ENCODE assay signal across 28 mouse cellular contexts in the genomic region with DNA sequence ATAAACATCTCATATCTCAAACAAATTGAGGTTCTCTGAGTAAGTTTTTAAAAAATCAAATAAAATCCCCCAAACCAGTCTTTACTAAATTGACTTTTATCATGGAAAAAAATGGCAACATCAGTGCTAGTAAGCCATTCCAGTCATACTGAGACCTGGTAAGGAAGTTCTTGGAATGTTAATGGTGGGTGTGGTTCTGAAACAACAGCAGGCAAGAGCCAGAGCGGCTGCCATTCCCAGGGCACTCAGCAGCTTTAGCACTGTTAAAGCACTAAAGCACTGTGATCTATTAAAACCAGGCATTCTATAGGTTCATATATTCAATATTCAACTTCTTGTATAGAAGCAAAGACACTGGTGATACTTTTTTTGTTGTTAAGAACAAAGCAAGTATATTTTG. TPM values are rescaled to one million over a fixed set of nuclear protein-coding genes. Genes with fewer than 3 reads are reported as not detected.
A peak's percentile ranks its signal among the peaks of the same experiment; 100 is the strongest.
DNase-seq lines count a peak whose midpoint lies in the region; ATAC-seq and TF ChIP-seq lines count a peak whose summit lies in the region.
"Had no signal": no experiment of that assay in that cellular context is flagged by ENCODE, and none has a peak within 500 bp of the region (broad histone marks: within the 10 kb centered on the region; RNA-seq: fewer than 3 reads in every experiment).

No protein-coding gene starts in this region.

- H3K36me3 ChIP-seq in lung, embryonic 16.5 days (ENCODE audit: control insufficient read depth, insufficient read depth, low read length), result no peaks in the 10 kb centered on the region
- H3K36me3 ChIP-seq in ES-Bruce4 (ENCODE audit: control insufficient read depth, insufficient read depth, low read length, poor library complexity, severe bottlenecking), result no peaks in the 10 kb centered on the region
- no peaks in the 10 kb centered on the region for H3K36me3 ChIP-seq in forebrain, embryonic 11.5 days (ENCODE audit: control insufficient read depth, insufficient read depth, low read length)
- H3K36me3 ChIP-seq: embryonic facial prominence, embryonic 10.5 days; embryonic facial prominence, embryonic 13.5 days; heart, embryonic 13.5 days had no signal

- H3K4me2 ChIP-seq in lung, embryonic 16.5 days (ENCODE audit: low read depth, low read length), result no peak overlapping the region
- no peak overlapping the region for H3K4me2 ChIP-seq in forebrain, embryonic 11.5 days (ENCODE audit: low read depth, low read length, severe bottlenecking)
- H3K4me2 ChIP-seq: embryonic facial prominence, embryonic 13.5 days; forebrain, embryonic 13.5 days; heart, embryonic 13.5 days; hindbrain, embryonic 14.5 days had no signal

- H3K9ac ChIP-seq in lung, embryonic 16.5 days (ENCODE audit: low read length), result no peak overlapping the region
- no peak overlapping the region for H3K9ac ChIP-seq in ES-Bruce4 (ENCODE audit: low read depth, poor library complexity, severe bottlenecking)
- H3K9ac ChIP-seq in forebrain, embryonic 11.5 days (ENCODE audit: low read length), result no peak overlapping the region
- H3K9ac ChIP-seq: embryonic facial prominence, embryonic 13.5 days; forebrain, embryonic 13.5 days; heart, embryonic 13.5 days; hindbrain, embryonic 14.5 days had no signal

- TF ChIP-seq POLR2A in ES-Bruce4 (IDR thresholded peaks at IDR 0.05; ENCODE audit: insufficient read depth, low read length), result no peak

- 0 out of 2 replicates have a peak, but pooled peaks have one; percentile 68 for ATAC-seq in lung, embryonic 16.5 days (ENCODE audit: low read depth)
- no peak for ATAC-seq in forebrain, embryonic 11.5 days (replicated peaks; ENCODE audit: low FRiP score)
- ATAC-seq: forebrain, embryonic 13.5 days; forebrain, embryonic 16.5 days; hindbrain, postnatal 0 days; inflammation-experienced regulatory T-cells, adult 6 months had no signal

- TF ChIP-seq CTCF in ES-Bruce4 (IDR thresholded peaks at IDR 0.05; ENCODE audit: low read depth, low read length), result no peak

- no peak overlapping the region for H3K4me3 ChIP-seq in lung, embryonic 16.5 days (ENCODE audit: low read length)
- no peak overlapping the region for H3K4me3 ChIP-seq in ES-Bruce4 (ENCODE audit: low read depth, low read length)
- no peak overlapping the region for H3K4me3 ChIP-seq in forebrain, embryonic 11.5 days (ENCODE audit: low read depth, low read length)
- H3K4me3 ChIP-seq: embryonic facial prominence, embryonic 10.5 days; embryonic facial prominence, embryonic 13.5 days; erythroblast, embryonic 14.5 days; forebrain, embryonic 13.5 days; heart, embryonic 13.5 days had no signal

- H3K27ac ChIP-seq in lung, embryonic 16.5 days (ENCODE audit: low read length), result no peak overlapping the region
- peak overlapping the region; percentile 98 for H3K27ac ChIP-seq in ES-Bruce4 (ENCODE audit: insufficient read depth, low read length)
- H3K27ac ChIP-seq in forebrain, embryonic 11.5 days (ENCODE audit: low read depth, low read length), result no peak overlapping the region
- H3K27ac ChIP-seq: embryonic facial prominence, embryonic 10.5 days; embryonic facial prominence, embryonic 13.5 days; forebrain, embryonic 13.5 days; heart, embryonic 13.5 days; hindbrain, embryonic 14.5 days; hindbrain, postnatal 0 days had no signal

- no peaks in the 10 kb centered on the region for H3K9me3 ChIP-seq in lung, embryonic 16.5 days (ENCODE audit: control insufficient read depth, low read length)
- peaks cover 13% of the 10 kb centered on the region for H3K9me3 ChIP-seq in ES-Bruce4 (replicated peaks; ENCODE audit: control insufficient read depth, insufficient read depth, low read length, poor library complexity, severe bottlenecking)
- H3K9me3 ChIP-seq in forebrain, embryonic 11.5 days (ENCODE audit: control insufficient read depth, low read length), result no peaks in the 10 kb centered on the region
- H3K9me3 ChIP-seq: embryonic facial prominence, embryonic 10.5 days; embryonic facial prominence, embryonic 13.5 days; forebrain, embryonic 13.5 days; heart, embryonic 13.5 days had no signal

- 51% methylated on average over 1 of the region's 1 CpGs for WGBS in lung, embryonic 16.5 days
- 90% methylated on average over 1 of the region's 1 CpGs for WGBS in forebrain, embryonic 11.5 days

- no peaks in the 10 kb centered on the region for H3K4me1 ChIP-seq in lung, embryonic 16.5 days (replicated peaks; ENCODE audit: control insufficient read depth, insufficient read depth, low read length)
- H3K4me1 ChIP-seq in ES-Bruce4 (ENCODE audit: control insufficient read depth, insufficient read depth, low read length), result peaks cover 5% of the 10 kb centered on the region
- H3K4me1 ChIP-seq in forebrain, embryonic 11.5 days (replicated peaks; ENCODE audit: control insufficient read depth, insufficient read depth, low read length), result no peaks in the 10 kb centered on the region
- H3K4me1 ChIP-seq: embryonic facial prominence, embryonic 10.5 days; embryonic facial prominence, embryonic 13.5 days had no signal

- no peaks in the 10 kb centered on the region for H3K27me3 ChIP-seq in lung, embryonic 16.5 days (ENCODE audit: control insufficient read depth, insufficient read depth, low read depth, low read length)
- no peaks in the 10 kb centered on the region for H3K27me3 ChIP-seq in ES-Bruce4 (ENCODE audit: control insufficient read depth, insufficient read depth, low read length, poor library complexity, severe bottlenecking)
- H3K27me3 ChIP-seq in forebrain, embryonic 11.5 days (ENCODE audit: control insufficient read depth, insufficient read depth, low read length), result no peaks in the 10 kb centered on the region
- H3K27me3 ChIP-seq: embryonic facial prominence, embryonic 13.5 days; forebrain, embryonic 13.5 days; heart, embryonic 13.5 days had no signal

- peak; percentile 86 for TF ChIP-seq EP300 in ES-Bruce4 (IDR thresholded peaks at IDR 0.05; ENCODE audit: insufficient read depth, low read depth, low read length)

- no peak for DNase-seq in lung, postnatal 25 days (ENCODE audit: low spot score)
- peak; percentile 17 for DNase-seq in 3T3-L1 (ENCODE audit: low read depth, low spot score)
- DNase-seq in ZHBTc4 (ENCODE audit: low read depth, low spot score), result peak; percentile 75
- DNase-seq in forebrain, embryonic 11.5 days (ENCODE audit: low spot score), result no peak
- no peak for DNase-seq in urinary bladder, adult 18-20 months (ENCODE audit: low spot score in 2 of 2)
- DNase-seq: adrenal gland, adult 8-10 months; adrenal gland, postnatal 25 days; cerebellum, adult 11-12 months; cerebellum, adult 8-10 months; cerebellum, postnatal 10 days; cerebellum, postnatal 36 days; embryo, embryonic 11 days; gastrocnemius, postnatal 10 days; heart, adult 11 months; heart, postnatal 14 days; heart, postnatal 4 days; kidney, adult 11 months had no signal

RNA-seq across cellular contexts. Expression of a gene that starts 35.1 kb away (rescaled TPM):
- 133 and 149 TPM in 2 replicates for polyA plus RNA-seq in lung, embryonic 16.5 days (2015; fragmentation: Nextera tagmentation; extraction: Ambion mirVana)
- polyA plus RNA-seq in ES-Bruce4 (2011; ENCODE audit: insufficient read depth, insufficient read length, low read depth, missing spikeins), result 221 and 234 TPM in 2 replicates
- polyA plus RNA-seq in forebrain, embryonic 11.5 days (2014; fragmentation: Nextera tagmentation; extraction: Ambion mirVana), result 193 and 215 TPM in 2 replicates

Comparison
In these comparisons a context has a peak if more than half of its experiments do, and no peak if none do; other contexts are left out.
1. DNase-seq: peak in 3T3-L1 (single experiment) and ZHBTc4 (single experiment); none in lung, postnatal 25 days (single experiment), forebrain, embryonic 11.5 days (single experiment) and urinary bladder, adult 18-20 months (0 of 2).